Mouse (Mus musculus) cerebral cortex, adult 2 months (tissue): Measurements from ENCODE around the gene Upk1b.

Experiments
- WGBS: fragments of 180-500 bp; shearing (Covaris S2); methylation state at CpG from one replicate; pipeline ENCODE4 v1.1.7; 2018; 5-methylcytosine and 5-hydroxymethylcytosine counted together

Upk1b gene

GRCm38 (mm10) chr16:38762401-38762800, 37.7 kb downstream of the Upk1b start:
- 89% methylated on average over 8 of the region's 8 CpGs for WGBS

- 89% methylated on average over 5 of the region's 5 CpGs for WGBS
Observed at GRCm38 (mm10) chr16:38761972-38762371, 38.2 kb downstream of the Upk1b start.

DNA sequence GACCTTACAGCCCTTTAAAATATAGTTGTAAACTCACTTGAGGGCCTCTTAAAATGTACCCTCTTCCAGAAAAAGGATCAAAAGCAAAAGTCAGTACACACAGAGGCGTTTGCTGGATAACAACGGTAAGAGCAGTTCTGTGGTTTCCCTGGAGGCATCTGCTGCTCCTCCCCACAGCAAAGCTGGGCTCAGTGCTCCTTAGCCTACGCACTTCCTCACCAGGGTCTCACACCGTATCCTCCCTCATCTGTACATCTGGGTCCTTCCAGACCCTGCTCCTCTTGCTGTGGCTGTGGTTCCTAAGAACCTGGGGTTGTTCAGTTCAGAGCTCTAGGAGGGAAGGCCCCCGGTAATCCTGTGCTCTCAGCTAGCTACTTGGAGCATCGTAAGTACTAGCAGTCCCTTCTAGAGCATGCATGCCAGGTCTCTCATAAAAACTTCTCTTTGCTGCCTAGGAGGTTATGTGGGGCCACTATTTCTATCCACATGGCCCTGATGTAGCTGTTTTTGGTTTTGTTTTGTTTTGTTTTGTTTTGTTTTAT, 39.2 kb downstream of the Upk1b start:
- WGBS = 78% methylated on average over 6 of the region's 6 CpGs

DNA sequence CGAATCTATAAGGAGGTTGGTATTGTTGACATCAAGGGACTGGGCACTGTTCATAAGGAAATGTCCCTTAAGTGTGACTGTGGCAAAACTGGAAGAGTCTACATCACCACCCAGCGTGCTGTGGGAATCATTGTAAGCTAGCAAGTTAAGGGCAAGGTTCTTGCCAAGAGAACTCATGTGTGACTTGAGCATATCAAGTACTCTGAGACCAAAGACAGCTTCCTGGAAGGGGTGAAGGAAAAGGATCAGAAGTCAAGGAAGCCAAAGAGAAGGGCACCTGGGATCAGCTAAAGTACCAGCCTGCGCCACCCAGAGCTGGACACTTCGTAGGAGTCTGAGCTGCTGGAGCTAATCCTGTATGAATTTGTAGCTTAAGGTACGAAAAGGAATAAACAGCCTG, 39.9 kb downstream of the Upk1b start:
- 97% methylated on average over 5 of the region's 5 CpGs for WGBS

GRCm38 (mm10) chr16:38758104-38758861, 41.8 kb downstream of the Upk1b start:
- WGBS = 77% methylated on average over 12 of the region's 12 CpGs

GRCm38 (mm10) chr16:38757626-38758025, 42.5 kb downstream of the Upk1b start:
- 92% methylated on average over 19 of the region's 19 CpGs for WGBS

- 46% methylated on average over 4 of the region's 4 CpGs for WGBS
Observed at GRCm38 (mm10) chr16:38756572-38756971, 43.6 kb downstream of the Upk1b start.

DNA sequence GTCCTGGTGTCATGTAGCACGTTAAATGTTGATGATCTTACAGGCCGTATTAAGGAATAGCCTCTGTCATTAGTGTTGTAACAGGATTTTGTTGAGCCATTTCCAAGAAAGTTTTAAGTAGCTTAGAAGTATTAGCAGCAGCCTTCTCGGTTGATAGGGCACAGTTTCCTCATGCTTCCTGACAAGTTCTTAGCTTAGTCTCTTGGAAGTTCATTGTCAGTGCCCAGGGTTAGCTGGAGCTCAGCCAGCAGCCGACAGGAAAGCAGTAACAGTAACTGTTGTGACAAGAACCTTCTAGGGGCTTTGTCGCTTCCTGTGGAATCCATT, 44.0 kb downstream of the Upk1b start:
- WGBS = 48% methylated on average over 5 of the region's 5 CpGs

DNA sequence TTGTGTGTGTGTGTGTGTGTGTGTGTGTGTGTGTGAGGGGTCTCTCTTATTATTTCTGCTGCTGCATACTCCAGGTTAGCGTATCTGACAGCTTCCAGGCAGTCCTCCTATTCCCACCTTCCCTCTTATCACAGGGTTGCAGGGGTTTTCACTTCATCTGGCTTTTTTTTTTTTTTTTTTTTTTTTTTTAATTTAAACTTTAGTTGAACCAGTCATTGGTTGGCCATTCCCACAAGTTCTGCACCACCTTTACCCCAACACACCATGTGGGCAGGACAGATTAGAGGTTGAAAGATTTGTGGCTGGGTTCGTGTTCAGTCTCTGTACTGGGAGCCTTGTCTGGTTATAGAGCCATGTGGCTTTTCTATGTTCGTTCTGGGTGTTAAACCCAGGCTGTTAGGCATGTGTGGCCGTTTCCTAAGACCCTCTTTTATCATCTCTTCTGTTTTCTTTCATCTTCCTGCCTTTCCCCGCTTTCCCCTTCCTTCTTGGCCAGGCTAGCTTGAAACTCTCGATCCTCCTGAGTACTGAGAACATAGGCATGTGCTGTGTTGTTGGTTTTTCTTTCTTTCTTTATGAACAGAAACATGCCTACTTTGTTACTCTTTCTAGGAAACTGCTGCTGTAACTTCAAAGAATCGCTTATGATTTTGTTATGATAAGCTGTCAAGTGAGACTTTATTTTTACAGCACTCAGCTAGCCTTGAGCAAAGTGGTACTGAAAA, 44.5 kb downstream of the Upk1b start:
- WGBS = 67% methylated on average over 7 of the region's 7 CpGs

DNA sequence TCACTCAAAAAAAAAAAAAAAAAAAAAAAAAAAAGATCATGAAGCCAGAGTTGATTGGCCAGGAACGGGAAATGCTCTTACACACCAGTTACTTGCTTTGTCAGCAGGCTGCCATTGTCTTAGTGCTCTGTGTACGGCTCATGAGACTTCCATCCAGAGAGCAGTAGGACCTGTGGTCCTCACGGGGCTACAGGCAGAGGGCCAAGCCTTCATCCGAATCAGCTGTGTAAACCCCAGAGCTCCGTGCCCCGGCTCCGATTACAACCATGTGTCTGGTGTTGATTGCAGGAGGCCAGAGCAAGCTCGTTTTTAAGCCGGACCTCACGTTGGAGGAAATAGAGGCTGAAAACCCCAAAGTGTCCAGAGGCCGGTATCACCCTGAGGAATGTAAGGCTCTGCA, 46.5 kb downstream of the Upk1b start:
- WGBS = 57% methylated on average over 11 of the region's 11 CpGs

GRCm38 (mm10) chr16:38750803-38751202, 49.3 kb downstream of the Upk1b start:
- WGBS = 80% methylated on average over 6 of the region's 6 CpGs

DNA sequence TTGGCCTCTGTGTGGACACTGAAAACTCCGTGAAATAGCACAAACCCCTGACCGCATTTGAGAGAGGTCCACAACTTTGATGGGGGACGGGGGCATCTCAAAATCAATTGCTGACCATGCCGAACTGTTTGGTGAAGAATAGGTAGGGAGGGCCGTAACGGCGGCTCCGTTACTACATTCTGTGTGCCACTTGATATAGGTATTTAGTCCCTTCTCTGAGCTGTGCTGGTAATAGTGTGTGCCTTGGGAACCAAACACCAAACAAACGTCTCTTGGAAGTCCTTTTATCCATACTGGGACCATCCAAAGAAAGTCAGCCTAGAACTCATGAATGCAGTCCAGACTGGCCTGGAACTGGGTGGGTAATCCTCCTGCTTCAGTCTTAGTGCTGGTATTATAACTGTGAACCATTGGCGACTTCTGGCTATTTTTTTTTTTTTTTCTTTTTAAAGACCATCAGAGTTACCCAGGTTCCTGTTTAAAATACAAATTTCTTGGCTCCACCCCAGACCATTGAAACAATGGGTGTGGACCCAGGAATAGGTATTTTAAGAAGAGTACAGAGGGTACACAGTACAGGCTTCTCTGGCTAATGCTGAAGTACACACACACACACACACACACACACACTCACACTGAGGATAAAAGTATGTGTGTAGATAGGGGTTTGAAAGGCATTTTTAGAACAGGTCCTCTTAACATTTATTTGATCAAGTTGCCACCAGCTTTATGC, 56.0 kb downstream of the Upk1b start:
- WGBS = 90% methylated on average over 10 of the region's 10 CpGs

- under 1% methylated on average over 13 of the region's 13 CpGs for WGBS
Observed at GRCm38 (mm10) chr16:38742659-38743131, 57.4 kb downstream of the Upk1b start.

DNA sequence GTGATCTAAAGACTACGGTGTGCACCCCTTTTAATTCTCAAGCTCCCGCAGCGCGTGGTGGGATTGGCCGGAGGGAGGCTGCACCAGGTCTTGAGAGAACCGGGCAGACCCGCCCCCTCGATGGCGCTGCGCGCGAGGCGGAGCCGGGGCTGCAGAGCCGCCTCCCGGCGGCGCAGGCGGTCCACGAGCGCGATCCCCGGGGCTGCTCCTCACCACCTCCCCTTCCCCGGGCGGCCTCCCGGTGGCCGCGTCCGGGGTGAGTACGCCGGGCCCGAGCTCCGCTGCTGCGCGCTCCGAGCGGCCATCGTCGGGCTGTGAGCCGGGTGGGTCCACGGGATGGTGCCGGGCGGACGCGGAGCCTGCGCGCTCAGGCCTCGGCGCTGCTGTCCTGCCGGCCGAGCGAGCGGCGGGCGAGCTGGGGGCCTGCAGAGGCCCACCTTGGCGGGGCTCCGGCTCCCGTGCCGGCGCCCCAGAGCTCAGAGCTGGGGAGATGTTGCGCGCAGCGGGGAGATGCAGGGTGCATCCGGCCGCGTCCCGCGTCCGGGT, 57.9 kb downstream of the Upk1b start, which contains the start of gene B4galt4:
TSS of gene B4galt4 (plus strand) at position 152 of the 546 bp plus-strand sequence.
- under 1% methylated on average over 68 of the region's 69 CpGs for WGBS

DNA sequence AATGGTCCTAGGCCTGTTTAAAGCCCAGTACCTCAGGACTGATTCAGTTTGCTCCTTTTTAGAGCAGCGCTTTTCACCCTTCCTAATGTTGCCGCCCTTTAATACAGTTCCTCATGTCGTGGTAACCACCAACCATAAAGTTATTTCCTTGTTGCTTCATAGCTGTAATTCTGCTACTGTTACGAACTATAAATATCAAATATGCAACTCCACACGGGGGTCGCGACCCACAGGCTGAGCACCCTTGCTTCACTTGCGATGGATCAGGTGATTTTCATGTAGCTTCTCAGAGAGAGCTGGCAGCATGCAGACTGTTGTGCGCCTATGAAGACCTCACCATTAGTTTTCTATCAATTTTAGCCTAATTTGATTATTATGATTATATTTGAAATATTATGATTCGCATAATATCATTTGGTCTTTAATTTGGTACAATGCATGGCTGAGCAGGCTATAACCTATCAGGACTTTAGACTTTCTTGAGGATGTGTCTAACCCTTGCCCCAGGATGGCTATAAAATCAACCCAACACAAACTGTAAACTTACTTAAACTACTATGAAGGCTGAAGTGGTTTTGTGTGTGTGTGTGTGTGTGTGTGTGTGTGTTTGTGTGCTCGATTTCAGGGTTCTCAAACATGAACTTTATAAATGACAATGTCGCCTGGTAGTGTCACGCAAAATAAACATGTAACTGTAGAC, 58.8 kb downstream of the Upk1b start:
- WGBS = 89% methylated on average over 13 of the region's 13 CpGs

DNA sequence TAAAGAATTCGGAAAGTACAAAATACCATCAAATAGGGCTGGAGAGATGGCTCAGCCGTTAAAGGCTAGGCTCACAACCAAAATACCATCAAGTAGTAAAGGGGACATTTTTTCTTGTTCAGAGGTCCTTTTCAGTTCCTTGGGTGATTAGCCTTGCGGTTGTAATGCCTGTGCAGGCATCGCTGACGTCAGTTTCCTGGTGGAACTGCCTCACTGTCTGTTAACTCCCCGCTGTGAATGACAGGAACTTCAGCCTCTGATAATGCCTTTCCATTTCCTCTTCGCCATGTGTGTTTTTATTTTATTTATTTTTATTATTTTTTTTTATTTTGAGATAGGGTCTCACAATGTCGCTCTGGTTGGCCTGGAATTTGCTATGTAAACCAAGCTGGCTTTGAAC, 69.2 kb downstream of the Upk1b start:
- 47% methylated on average over 8 of the region's 8 CpGs for WGBS

- 19% methylated on average over 15 of the region's 15 CpGs for WGBS
Observed at GRCm38 (mm10) chr16:38729610-38730288, 70.4 kb downstream of the Upk1b start.

- 57% methylated on average over 6 of the region's 6 CpGs for WGBS
Observed at GRCm38 (mm10) chr16:38729139-38729538, 71.0 kb downstream of the Upk1b start.

DNA sequence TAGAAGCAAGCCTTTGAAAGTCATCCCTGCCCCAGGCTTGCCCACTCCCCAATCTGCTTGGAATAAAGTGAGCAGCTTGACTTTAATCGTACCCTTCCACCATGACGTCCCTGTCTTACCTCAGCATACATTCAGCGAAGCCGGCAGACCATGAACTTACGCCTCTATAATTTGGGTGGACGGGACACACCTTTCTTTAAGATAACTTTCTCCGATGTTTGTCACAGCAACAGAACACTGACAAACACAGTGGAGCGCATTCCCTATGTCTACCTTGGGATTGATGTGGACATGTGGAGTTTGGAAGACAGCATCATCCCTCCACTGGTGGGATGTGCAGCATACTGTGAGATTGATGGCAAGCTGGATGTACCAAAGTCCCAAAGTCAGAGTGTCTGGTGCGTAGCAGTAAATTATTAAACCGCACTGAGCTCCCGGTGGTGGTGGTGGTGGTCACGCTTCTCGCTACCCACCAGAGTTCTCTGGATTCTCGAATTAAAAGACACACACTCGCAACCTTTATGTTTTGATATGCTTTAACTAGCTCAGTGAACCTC, 71.5 kb downstream of the Upk1b start:
- 90% methylated on average over 15 of the region's 15 CpGs for WGBS

DNA sequence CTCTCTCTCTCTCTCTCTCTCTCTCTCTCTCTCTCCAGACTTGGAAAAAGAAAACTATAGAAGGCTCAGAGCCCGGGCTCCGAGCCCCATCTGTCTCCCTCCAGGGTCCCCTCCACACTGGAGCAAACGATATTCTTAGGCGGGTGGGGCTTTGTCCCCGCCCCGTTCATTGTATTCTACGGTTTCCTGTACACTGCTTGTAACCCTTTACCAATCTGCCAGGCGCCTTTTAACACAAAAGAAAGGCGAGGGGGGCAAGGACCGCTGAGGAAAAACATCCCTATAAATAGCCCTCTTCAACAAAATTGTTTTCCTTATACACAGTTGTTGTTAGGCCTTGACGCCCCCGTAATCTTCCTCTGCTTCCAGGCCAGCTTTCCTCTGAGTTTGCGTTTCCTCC, 75.2 kb downstream of the Upk1b start:
- 45% methylated on average over 13 of the region's 13 CpGs for WGBS
